Mouse (Mus musculus): ENCODE measurements around the gene Btbd35f14.
"Not testable (repeated sequence)": the region's sequence is repeated elsewhere in the genome, so short reads cannot be mapped to it uniquely, and the experiment has no call there.

The Btbd35f14 gene

DNA sequence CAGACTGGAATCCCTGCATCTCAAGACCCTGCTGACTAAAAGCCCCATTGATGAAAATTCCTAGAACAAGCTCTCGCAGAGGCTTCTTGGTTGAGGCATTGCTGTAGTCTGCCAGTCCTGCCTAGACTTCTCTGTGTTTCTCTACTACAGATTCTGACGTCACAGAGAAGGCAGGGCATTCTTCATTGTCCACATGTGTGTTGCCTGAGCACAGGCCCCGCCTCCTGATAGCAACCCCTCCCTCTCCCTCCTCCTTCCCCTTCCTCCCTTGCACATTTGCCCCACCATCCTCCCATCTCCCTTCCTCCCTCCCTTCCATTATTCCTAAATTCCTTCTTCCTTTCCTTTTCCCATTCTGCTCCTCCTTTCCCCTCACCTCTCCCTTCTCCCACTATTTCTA, at the start of gene Btbd35f14:
Btbd35f14 (minus strand) TSS at position 101 of the 400 bp plus-strand sequence.
- DNase-seq (ENCODE audit: low spot score), result not testable (repeated sequence)

DNA sequence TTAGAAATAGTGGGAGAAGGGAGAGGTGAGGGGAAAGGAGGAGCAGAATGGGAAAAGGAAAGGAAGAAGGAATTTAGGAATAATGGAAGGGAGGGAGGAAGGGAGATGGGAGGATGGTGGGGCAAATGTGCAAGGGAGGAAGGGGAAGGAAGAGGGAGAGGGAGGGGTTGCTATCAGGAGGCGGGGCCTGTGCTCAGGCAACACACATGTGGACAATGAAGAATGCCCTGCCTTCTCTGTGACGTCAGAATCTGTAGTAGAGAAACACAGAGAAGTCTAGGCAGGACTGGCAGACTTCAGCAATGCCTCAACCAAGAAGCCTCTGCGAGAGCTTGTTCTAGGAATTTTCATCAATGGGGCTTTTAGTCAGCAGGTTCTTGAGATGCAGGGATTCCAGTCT, 45.3 kb downstream of the Btbd35f14 start, which contains the start of gene Btbd35f13:
Btbd35f13 (plus strand) TSS at position 301 of the 400 bp plus-strand sequence.
- DNase-seq (ENCODE audit: low spot score), result not testable (repeated sequence)

Data from urinary bladder, postnatal 25 days (tissue).